Mouse (Mus musculus) hindbrain, postnatal 0 days (tissue): ENCODE measurements at regions not wholly inside any gene's neighbourhood (a gene's known extent, or its start where the extent isn't known, plus 50 kb on each side); places are given as distances from the start of the nearest gene placed in this dataset.

Experiments used
- ATAC-seq: fragments of 200-750 bp; cut with Nextera tagmentation; 2 replicates; pipeline ENCODE4 v1.8.0; 2017; ENCODE audit warnings: mild to moderate bottlenecking, moderate TSS enrichment, moderate library complexity
- DNase-seq: peaks from one replicate; pipeline ENCODE4 v3.0.0-alpha.2; 2015; ENCODE audit warnings: low spot score
- H3K27ac ChIP-seq: fragments of 300-500 bp; sonication (generic); 2 replicates; pipeline ENCODE4 v1.5.1; 2014; ENCODE audit warnings: mild to moderate bottlenecking
- H3K27me3 ChIP-seq: fragments of 300-500 bp; sonication (generic); 2 replicates; pipeline ENCODE4 v1.6.1; 2014; ENCODE audit warnings: low read length, mixed read lengths; ENCODE audit not compliant: insufficient read depth
- H3K36me3 ChIP-seq: fragments of 300-500 bp; sonication (generic); 2 replicates; pipeline ENCODE4 v1.6.1; 2014; ENCODE audit warnings: low read length, mixed read lengths; ENCODE audit not compliant: insufficient read depth
- H3K4me1 ChIP-seq: fragments of 300-500 bp; sonication (generic); 2 replicates; pipeline ENCODE4 v1.6.1; 2014; ENCODE audit warnings: antibody characterized with exemption, low read length, mixed read lengths; ENCODE audit not compliant: insufficient read depth
- H3K4me2 ChIP-seq: fragments of 300-500 bp; sonication (generic); 2 replicates; pipeline ENCODE4 v1.6.1; 2014; ENCODE audit warnings: low read depth, mild to moderate bottlenecking, low read length, moderate library complexity, mixed read lengths
- H3K4me3 ChIP-seq: fragments of 300-500 bp; sonication (generic); 2 replicates; pipeline ENCODE4 v1.5.1; 2014; ENCODE audit warnings: low read length
- H3K9ac ChIP-seq: fragments of 300-500 bp; sonication (generic); replicated peaks from 2 replicates; pipeline ENCODE4 v1.6.1; 2014; ENCODE audit warnings: mild to moderate bottlenecking, low read length, moderate library complexity, mixed read lengths
- H3K9me3 ChIP-seq: fragments of 300-500 bp; sonication (generic); 2 replicates; pipeline ENCODE4 v1.6.1; 2016; ENCODE audit warnings: low read length, mixed read lengths
- CTCF ChIP-seq: IDR thresholded peaks from 2 replicates; pipeline ENCODE4 v1.5.1; 2016; ENCODE audit warnings: antibody characterized with exemption, control low read depth, low read depth
- WGBS: fragments of 180-500 bp; shearing (Covaris S2); extraction: QIAGEN DNeasy Blood & Tissue Kit; methylation state at CpG from one replicate; pipeline ENCODE4 v1.1.7; 2014; 5-methylcytosine and 5-hydroxymethylcytosine counted together

GRCm38 (mm10) chr3:23127134-23127533 lies 1050.7 kb downstream of the Tbl1xr1 start:
- Histone ChIP-seq H3K4me1 (no peaks in the 10 kb centered on the region), H3K36me3 (no peaks in the 10 kb centered on the region), H3K27ac (no peak overlapping the region), H3K27me3 (no peaks in the 10 kb centered on the region), H3K9ac (no peak overlapping the region), H3K4me3 (no peak overlapping the region), H3K4me2 (no peak overlapping the region), H3K9me3 (no peaks in the 10 kb centered on the region)
- 93% methylated on average over 1 of the region's 1 CpGs for WGBS
- no peak for DNase-seq
- no peak for TF ChIP-seq CTCF
- ATAC-seq = no peak

- Histone ChIP-seq H3K27ac (no peak overlapping the region), H3K4me3 (no peak overlapping the region), H3K9ac (no peak overlapping the region), H3K36me3 (no peaks in the 10 kb centered on the region), H3K4me1 (no peaks in the 10 kb centered on the region), H3K4me2 (no peak overlapping the region), H3K27me3 (no peaks in the 10 kb centered on the region), H3K9me3 (no peaks in the 10 kb centered on the region)
- TF ChIP-seq CTCF = no peak
- ATAC-seq = no peak
- WGBS = 70% methylated on average over 1 of the region's 1 CpGs
- no peak for DNase-seq
Observed at GRCm38 (mm10) chr3:23135551-23135950, 1059.1 kb downstream of the Tbl1xr1 start.

GRCm38 (mm10) chr3:23138932-23139331 lies 1062.5 kb downstream of the Tbl1xr1 start:
- Histone ChIP-seq H3K9me3 (no peaks in the 10 kb centered on the region), H3K27me3 (no peaks in the 10 kb centered on the region), H3K36me3 (no peaks in the 10 kb centered on the region), H3K4me3 (no peak overlapping the region), H3K9ac (no peak overlapping the region), H3K27ac (no peak overlapping the region), H3K4me1 (no peaks in the 10 kb centered on the region), H3K4me2 (no peak overlapping the region)
- TF ChIP-seq CTCF = no peak
- ATAC-seq = no peak
- DNase-seq = no peak

- WGBS = 47% methylated on average over 3 of the region's 3 CpGs
Observed at GRCm38 (mm10) chr3:23164828-23165450, 1088.5 kb downstream of the Tbl1xr1 start.

GRCm38 (mm10) chr3:23183393-23183792 lies 1106.9 kb downstream of the Tbl1xr1 start:
- no peak overlapping the region for H3K9ac ChIP-seq
- H3K27ac ChIP-seq = no peak overlapping the region
- DNase-seq = no peak
- no peaks in the 10 kb centered on the region for H3K4me1 ChIP-seq
- ATAC-seq = no peak
- no peaks in the 10 kb centered on the region for H3K9me3 ChIP-seq
- 90% methylated on average over 8 of the region's 8 CpGs for WGBS
- no peaks in the 10 kb centered on the region for H3K36me3 ChIP-seq
- TF ChIP-seq CTCF = no peak
- H3K4me2 ChIP-seq = no peak overlapping the region
- no peak overlapping the region for H3K4me3 ChIP-seq
- no peaks in the 10 kb centered on the region for H3K27me3 ChIP-seq

More at GRCm38 (mm10) chr3:23164828-23165450, 1088.5 kb downstream of the Tbl1xr1 start:
- no peaks in the 10 kb centered on the region for H3K4me1 ChIP-seq
- DNase-seq (no peak), ATAC-seq (no peak)
- no peaks in the 10 kb centered on the region for H3K36me3 ChIP-seq
- H3K9me3 ChIP-seq = no peaks in the 10 kb centered on the region
- no peaks in the 10 kb centered on the region for H3K27me3 ChIP-seq
- no peak for TF ChIP-seq CTCF
- no peak overlapping the region for H3K4me3 ChIP-seq
- H3K9ac ChIP-seq = no peak overlapping the region
- H3K4me2 ChIP-seq = no peak overlapping the region
- no peak overlapping the region for H3K27ac ChIP-seq

GRCm38 (mm10) chr3:23188479-23188878 lies 1112.0 kb downstream of the Tbl1xr1 start:
- DNase-seq = no peak
- Histone ChIP-seq H3K4me3 (no peak overlapping the region), H3K9me3 (no peaks in the 10 kb centered on the region), H3K27me3 (no peaks in the 10 kb centered on the region), H3K9ac (no peak overlapping the region), H3K4me2 (no peak overlapping the region), H3K27ac (no peak overlapping the region), H3K4me1 (no peaks in the 10 kb centered on the region), H3K36me3 (no peaks in the 10 kb centered on the region)
- ATAC-seq = no peak
- TF ChIP-seq CTCF = no peak
- WGBS = 68% methylated on average over 4 of the region's 4 CpGs

GRCm38 (mm10) chr3:23200056-23200455 lies 1123.6 kb downstream of the Tbl1xr1 start:
- no peaks in the 10 kb centered on the region for H3K27me3 ChIP-seq
- WGBS = 30% methylated on average over 1 of the region's 1 CpGs
- no peak overlapping the region for H3K27ac ChIP-seq
- H3K4me2 ChIP-seq = no peak overlapping the region
- TF ChIP-seq CTCF = no peak
- H3K9me3 ChIP-seq = no peaks in the 10 kb centered on the region
- ATAC-seq (no peak), DNase-seq (no peak)
- no peaks in the 10 kb centered on the region for H3K36me3 ChIP-seq
- no peaks in the 10 kb centered on the region for H3K4me1 ChIP-seq
- H3K4me3 ChIP-seq = no peak overlapping the region
- no peak overlapping the region for H3K9ac ChIP-seq
